Mouse (Mus musculus): Measurements from ENCODE around the gene Med15.

Gene Med15

DNA sequence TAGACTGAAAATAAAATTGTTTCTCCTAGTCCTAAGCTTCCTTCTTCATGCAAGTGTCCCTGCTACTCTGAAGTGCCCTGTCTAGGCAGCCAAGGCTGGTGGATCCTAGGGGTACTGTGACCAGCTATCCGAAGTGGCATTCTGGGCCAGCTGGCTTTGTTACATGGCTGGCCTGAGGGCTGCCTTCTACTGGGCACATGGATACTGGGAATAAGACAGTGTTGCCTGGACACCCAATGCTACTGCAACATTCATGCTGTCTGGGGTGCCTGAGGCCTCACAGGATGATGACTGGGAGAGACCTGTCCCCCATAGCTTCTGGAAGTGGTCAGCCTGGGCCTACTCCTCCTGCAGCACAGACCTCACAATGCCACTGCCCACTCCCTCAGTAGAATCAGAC is 82.0 kb downstream of the Med15 start:
- CTCF ChIA-PET: no interaction called here

DNA sequence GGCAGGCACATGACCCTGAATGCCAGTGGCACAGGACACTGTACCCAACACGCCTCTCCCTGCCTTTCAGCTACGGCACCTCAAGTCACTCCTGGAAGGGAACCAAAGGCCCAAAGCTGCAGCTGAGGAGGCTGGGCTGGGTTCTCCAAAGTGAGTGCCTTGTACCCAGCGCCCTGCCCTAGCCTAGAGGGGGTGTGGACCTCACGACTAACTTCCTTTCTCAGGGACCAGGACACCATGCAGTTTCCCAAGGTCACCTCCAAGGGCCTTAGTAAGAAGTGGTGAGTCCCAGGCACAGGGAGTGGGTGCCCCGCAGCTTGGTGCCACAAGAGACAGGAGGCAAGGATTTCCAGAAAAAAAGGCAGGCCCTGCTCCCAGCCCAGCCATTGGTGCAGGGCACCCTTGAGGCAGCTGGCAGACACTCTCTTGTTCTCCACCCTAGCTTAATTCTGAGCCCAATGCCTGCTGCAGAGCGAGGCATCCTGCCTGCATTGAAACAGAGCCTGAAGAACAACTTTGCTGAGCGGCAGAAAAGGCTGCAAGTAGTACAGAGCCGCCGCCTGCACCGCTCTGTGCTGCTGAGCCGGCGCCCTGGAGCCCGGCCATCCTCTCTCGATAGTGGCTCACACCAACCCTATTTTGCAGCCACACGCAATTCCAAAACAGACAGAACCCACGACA is 82.6 kb downstream of the Med15 start:
- CTCF ChIA-PET: no interaction called here

DNA sequence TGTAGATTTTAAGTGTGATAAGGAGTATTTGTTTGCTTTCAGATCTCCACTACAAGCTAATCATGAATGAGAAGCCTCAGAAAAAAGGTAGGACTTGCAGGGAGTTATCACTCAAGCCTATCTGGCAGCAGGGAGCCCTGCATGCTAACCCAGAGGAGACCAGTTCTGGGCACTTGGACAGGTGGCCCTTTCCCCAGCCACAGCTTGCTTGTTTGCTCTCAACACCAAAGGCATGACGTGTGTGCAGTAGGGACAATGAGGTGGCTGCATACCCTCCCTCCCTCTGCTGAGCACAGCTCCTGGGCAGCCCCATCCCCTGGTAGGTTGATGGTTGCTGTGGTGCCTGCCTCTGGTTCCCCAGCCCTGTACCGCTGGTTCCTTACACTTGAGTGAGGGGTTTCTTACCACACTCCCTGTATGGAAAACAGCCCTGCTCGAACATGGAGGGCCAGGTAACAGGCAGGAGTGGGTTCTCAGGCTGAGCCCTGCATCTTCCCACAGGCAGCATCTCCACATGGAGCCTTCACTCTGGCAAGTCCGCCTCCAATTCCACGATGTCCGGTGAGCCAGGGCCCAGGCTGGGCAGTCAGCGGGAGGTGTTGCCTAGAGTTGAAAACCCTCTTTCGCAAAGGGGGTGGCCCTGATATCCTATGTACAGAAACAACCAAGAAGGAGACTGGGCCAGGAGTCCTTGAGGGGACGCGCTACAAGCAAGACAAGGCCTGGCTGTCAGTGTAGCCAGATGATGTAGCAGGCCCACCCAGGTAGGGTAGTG is 84.9 kb downstream of the Med15 start:
- CTCF ChIA-PET: no interaction called here

DNA sequence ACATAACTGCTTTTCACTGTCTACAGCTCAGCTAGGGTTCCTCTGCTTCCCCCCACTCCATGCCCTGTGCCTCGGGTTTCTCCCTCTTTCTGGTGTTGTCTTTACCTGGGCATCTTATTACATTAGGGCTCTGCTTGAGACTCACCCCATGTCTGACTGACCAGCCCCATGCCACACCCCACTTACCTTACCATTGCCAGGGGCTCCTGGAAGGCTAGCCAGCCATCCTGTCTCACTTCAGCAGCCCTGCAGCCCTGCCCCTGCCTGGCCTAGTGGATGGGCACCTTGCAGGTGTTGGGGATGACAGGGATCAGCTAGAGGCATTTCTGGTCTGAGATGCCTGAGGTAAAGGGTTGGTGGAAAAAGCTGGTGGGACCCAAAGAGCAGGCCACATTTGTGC is 85.5 kb downstream of the Med15 start:
- CTCF ChIA-PET: no interaction called here

DNA sequence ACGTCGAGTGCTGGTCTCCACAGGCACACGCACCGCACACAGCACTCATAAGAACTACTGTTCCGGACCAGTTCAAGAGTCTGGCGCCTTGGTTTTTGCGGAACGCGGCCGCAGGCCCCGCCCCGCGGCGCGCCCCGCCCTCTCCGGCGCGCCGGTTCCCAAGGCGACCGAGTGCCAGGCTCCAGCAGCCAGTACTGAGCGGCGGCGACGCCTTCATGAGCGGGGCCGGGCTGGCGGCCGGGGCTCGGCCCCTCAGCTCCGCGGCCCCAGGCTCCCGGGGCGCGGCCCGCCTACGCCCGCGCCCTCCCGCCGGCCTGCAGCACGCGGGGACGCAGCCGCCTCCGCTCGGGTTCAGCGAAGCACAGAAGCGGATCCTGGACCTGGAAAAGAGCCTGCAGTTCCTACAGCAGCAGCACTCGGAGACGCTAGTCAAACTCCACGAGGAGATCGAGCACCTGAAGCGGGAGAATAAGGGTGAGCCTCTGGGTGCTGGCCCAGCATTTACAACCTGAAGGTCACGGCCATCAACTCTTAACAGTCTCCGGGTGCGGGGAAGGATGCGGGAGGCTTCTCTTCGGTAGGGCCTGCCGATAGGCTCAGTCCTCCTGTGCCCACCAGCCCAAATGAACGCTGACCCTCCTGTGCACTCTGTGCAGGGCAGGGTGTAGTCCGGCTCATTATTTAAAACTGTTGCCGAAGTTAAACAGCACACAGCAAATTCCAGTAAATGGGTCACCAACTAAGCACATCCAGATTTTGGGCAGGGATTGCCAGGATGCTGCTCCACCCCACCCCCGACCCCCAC is 86.2 kb downstream of the Med15 start, which contains the start of gene Ccdc74a:
Ccdc74a (plus strand) TSS at position 161 of the 805 bp plus-strand sequence.
- CTCF ChIA-PET: no interaction called here

DNA sequence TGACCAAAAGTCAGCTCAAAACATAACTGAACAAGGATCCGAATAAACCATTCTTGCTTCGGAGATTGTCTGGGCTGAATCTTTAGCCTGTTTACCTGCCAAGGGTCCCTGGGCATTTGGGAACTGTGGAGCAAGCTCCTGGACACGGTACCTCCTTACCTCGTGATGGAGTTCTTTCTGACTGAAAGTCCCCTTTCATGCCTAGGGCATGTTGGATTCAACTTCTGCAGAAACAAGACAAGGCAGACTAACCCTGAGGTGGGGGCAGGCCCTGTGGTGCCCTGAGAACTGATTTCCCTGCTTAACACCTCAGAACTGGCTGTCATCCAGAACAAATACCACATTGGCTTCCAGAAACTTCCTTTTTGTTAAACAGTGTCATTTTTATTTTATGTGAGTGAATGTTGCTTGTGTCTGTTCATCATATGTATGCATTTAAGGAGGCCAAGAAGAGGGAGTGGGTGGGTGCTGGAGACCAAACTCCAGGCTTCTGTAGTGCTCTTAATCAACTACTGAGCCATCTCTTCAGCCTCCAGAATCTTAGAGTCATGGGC is 89.2 kb downstream of the Med15 start:
- CTCF ChIA-PET: no interaction called here

DNA sequence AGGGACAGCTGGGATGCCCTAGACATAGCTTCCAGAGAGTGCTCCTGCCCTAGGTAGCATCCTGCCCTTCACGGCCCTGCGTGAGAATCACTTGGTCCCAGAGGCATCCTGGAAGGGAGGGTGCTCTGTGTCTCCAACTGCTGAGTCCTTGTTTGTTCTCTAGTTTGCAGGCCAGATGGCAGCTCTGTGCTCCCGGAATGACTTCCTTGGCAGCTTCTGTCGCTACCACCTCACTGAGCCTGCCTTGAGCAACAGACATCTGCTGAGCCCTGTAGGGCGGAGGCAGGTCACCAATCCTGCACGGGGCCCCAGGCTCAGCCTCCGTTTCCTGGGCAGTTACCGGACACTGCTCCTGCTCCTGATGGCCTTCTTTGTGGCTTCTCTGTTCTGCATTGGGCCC is 90.4 kb downstream of the Med15 start:
- CTCF ChIA-PET: no interaction called here

DNA sequence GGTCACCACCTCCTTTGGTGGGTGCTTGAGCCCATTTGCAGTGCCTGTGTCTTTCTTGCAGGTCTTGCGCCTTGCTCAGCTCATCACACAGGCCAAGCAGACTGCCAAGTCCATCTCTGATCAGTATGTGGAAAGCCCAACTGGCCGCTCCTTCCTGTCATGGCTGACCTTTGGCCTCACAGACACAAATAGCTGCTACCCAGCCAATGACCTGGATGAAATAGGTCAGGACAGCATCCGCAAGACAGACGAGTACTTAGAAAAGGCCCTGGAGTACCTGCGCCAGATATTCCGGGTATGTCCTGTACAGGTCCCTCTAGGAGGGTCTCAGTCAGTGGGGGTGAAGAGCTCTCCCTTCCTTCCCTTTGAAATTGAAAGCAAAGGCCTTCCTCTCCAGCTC is 91.4 kb downstream of the Med15 start:
- CTCF ChIA-PET: no interaction called here

DNA sequence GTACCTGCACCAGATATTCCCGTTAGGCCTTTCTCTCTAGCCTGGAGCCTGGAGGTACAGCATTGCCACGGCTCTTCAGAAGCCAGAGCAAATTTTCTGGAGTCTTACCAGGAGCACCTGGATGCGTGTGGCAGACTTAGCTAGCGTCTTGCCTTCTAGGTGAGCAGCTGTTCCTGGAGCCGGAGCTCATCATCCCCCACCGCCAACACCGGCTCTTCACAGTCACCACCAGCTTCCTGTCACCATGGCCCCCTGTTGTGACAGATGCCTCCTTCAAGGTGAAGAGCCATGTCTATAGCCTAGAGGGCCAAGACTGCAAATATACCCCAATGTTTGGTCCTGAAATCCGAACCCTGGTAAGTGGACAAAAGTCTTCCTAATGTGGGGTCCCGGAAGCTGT is 92.0 kb downstream of the Med15 start:
- CTCF ChIA-PET: no interaction called here

DNA sequence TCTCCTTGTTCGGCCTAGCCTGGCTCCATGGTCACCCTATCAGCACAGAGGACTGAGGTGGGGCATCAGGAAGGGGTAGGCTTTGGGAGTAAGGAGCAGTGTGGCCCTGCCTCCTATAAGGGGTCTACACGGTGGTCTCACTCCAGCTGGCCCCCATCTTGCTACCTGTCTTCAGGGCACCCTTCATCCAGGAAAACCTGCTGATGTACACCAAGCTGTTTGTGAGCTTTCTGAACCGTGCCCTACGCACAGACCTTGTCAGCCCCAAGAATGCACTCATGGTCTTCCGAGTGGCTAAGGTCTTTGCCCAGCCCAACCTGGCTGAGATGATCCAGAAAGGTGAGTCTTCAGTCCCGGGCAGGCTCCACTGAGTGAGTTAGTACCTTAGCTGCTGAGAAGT is 92.7 kb downstream of the Med15 start:
- CTCF ChIA-PET: no interaction called here

DNA sequence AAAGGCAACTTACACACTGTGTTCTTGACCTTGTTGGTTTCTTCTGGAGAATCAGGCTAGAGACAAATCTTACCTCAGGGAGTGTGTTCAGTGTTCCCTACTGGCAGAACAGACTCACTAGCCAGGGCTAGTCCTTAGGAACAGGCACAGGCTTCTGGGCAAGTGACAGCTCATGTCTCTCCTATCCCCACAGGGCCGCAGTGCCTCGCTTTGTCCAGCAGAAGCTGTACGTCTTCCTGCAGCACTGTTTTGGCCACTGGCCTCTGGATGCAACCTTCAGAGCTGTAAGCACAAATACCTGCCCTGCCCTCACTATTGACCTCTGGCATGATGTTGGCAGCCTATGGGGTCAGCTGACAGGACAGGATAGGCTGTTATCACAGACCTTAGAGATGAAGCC is 93.6 kb downstream of the Med15 start:
- CTCF ChIA-PET: no interaction called here

DNA sequence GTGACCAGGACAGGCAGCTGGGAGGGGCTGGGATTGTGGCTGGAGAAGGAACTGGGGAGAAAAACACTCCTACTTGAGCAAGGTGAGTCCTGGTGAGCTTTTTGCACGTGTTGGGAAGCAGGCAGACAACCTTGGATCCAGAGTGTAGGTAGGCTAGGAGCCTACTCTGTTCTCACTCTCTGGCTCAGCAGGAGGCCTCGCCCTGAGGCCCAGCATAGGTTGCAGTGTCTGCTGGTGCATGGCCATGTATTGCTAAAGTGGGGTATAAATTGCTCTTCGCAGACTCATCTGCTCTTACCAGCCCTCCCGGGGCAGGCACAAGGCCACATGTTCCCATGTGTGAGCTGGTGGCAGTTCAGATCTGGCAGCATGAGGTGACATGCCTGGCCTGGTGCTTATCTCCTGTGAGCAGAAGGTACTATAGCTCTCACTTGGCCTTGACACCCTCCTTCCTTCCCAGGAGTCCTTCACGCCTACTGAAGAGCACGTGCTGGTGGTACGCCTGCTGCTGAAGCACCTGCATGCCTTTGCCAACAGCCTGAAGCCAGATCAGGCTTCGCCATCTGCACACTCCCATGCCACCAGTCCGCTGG is 94.6 kb downstream of the Med15 start:
- CTCF ChIA-PET: no interaction called here

DNA sequence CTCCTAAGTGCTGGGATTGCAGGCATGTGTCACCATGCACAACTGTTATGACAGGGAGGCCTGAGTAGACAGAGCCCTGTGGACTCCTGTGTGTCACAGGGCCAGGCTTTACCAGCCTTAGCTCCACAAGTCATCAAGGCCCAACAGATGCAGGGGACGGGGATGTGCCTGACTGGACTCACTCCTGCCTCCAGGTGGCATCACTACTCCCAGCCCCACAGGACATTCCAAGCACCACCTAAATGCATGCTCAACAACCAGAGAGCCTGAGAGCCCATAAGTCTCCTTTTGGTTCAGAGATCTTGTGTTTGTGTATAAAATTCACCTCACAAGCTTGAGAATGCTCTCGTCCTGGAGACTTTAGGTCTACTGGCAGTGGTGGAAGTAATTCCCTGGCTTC is 95.1 kb downstream of the Med15 start:
- CTCF ChIA-PET: no interaction called here

DNA sequence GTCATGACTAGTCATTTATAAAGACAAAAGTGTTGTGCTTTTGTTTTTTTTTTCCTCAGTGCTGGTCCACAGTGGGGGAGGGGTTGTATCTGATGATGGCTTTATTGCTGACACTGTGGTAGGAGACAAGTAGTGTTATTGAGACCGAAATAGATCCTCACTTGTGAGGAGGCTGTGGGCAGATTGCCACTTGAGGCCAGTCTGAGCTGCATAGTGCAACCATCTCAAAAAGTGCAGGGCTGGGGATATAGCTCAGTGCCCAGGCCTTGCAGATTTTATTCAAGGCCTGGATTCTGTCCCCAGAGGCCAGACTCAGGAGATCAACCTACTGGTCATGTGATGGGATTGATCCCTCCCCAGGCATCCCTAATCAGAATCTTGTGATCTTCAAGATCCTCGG is 95.8 kb downstream of the Med15 start:
- CTCF ChIA-PET: no interaction called here

DNA sequence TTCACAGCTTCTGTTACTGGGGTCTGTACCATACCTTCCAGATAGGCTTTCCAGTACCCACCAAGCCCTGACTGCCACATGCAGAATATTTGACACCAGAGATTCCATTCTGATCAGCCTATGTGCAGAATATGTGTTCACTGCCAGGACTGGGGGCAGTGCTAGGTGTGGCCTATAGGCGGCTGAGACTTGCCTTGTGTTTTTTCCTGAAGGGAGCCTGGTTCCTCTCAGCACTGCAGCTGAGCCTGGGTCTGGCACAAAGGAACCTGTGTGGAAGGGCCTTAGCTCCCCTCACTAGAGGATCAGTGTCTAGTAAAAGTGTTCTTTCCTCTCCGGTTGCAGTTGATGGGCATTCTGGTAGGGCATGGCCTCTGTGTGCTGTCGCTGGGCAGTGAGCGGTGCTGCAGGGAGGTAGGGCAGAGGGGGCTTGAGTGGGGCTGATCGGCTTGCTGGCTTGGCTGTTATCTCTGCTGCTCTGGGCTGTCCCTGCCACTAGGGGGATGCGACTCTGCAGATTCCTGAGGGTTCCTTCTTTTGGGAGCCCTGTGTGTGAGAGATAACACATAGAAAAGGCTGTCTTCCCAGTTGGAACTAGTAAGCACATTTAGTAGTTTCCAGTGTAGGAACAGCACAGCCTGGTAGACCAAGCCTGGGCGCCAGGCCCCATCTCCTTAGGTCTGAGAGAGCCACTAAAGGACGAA is 99.1 kb downstream of the Med15 start:
- CTCF ChIA-PET: no interaction called here

DNA sequence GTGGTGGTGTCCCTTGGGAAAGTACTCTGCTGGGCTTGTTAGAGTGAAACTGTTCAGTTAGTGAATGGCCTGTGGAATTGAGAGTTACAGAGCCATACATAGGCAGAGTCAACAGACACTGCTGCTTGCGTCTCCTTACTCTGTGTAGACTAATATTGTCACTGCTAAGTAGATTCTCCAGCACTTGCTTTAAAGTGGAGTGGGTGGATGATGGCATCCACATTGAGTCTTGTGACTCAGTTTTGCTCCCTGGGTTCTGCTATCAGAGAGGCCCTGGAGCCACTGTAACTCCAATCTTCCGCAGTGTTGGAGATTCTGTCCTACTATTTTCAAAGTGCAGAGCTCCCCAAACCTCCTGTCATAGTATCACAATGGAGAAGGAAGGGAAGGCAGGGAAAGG is 100.1 kb downstream of the Med15 start:
- CTCF ChIA-PET: no interaction called here

DNA sequence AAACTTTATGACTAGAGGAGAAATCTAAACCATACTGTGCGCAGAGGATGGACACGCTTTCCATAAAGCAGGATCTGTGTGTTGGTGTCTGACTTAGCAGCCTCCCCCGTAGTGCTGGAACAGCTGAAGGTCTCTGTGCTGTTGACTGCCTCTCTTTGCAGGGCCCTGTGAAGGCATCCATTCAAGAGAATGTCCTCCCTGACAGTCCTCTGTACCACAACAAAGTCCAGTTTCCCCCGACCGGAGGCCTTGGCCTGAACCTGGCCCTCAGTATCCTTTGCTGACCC is 106.5 kb downstream of the Med15 start:
- CTCF ChIA-PET: no interaction called here

DNA sequence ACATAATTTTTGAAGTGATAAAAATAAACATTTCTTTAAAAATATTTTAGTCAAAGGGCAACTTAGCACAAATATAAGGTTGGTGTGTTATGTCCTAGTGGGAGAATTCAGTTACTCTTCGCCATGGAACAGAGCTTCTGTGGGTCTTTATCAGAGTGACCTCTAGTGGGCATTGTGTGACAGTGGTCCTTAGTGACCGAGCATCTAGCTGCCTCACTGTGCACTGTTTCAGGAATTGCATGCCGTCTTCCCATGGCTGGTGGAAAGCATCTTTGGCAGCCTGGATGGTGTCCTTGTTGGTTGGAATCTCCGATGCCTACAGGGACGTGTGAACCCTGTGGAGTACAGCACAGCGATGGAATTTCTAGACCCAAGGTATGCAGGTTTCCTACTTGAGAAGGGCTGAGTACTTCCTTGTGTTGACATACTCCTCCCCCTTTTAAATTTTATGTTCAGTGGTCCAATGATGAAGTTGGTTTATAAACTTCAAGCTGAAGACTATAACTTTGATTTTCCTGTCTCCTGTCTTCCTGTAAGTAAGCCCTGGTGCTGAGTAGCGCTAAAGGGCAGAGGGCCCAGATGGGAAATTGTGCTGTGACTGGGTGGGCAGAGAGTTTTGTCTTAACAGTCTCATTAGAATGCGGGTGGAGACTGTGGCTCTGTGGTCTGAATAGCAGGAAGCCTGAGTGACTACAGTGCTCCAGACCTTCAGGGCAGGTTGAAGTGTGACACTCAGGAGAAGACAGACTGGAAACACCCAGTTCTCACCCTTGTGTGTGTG is 107.0 kb downstream of the Med15 start:
- CTCF ChIA-PET: no interaction called here

DNA sequence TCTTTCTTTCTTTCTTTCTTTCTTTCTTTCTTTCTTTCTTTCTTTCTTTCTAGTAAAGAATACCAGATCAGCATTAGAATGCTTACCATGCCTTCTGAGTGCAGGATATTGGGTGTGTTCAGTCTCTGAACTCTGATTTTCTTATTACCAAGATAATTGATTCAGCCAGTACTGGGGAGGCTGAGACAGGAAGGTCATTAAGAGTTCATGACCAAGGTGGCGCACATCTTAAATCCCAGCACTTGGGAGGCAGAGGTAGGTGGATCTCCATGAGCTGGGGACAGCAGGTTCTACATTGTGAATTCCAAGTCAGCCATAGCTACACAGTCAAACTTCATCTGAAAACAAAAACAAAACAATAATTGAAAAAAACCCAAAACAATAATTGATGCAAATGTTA is 110.8 kb downstream of the Med15 start:
- CTCF ChIA-PET: no interaction called here

DNA sequence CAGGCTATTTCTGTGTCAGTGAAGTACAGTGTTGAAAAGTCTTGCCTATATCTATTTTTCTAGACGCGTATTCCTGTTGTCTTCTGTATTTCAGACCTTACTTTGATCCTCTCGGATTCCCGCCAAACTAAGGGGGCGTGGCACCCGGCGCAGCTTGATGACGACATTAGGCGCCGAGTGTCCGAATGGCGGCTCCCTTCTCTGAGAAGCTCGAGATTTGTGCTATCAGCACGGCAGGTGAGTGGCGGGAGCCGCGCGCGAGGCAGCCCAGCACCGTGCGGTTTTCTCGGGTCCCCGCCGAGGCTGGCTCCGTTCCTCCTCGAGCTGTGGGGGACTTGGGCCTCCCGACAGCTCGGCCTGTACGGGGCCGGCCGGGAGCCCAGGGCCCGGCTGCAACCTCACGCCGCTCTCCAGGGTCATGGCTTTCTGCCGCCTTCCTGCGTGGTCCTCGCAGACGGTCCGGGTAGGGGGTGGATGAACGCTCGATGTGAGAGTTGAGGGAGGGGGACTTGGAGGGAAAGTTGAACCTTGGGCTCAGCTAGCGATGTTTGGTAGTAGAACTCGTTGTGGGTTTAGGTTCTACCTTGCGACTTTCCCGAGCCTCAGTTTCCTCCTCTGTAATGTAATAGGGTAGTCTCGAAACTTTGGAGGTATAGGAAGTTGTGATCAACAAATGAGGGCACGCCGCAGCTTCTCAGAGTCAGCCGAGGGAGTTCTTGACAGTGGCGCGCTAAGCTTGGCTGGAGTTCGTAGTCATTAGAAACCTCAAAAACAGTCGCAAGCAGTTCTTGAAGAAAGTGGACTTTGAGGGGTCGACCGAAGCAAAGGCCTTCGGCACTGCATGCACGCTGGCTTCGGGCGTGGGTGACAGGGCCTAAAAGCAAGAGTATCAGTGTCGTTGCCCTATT is 113.2 kb downstream of the Med15 start, which contains the start of gene Smpd4:
Smpd4 (plus strand) TSS at position 157 of the 908 bp plus-strand sequence.
- CTCF ChIA-PET: no interaction called here

All from spleen, embryonic (tissue).